Mouse (Mus musculus): ENCODE data around the gene Gpr162.

Gene Gpr162

DNA sequence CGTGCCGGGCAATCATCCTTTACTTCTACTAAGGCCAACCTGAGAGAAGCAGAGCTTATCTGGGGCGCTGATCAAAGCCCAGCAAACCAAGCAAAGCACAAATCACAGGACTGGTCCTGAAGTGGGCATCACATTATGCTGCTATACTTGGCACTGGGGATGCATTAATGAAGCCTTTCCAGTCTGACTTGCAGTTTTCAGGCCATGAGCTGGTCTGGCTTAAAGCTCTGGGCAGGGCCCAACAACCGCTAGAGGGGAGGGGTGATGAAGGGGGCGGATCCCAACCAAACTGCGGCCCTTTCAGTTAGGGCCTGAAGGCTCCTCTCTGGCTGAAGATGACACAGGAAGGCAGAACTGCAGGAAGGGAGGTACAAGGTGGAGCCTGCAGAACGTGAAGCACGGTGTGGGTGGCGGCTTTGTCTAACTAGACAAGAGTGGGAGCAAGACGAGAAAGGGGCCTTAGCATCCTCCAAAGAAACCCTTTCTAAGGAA lies 35.6 kb downstream of the Gpr162 start:
- Histone ChIP-seq H3K27me3 (ENCODE audit: insufficient read depth, low read length) (no peaks in the 10 kb centered on the region), H3K4me3 (replicated peaks; ENCODE audit: low read length) (peak overlapping the region; percentile 98), H3K9me3 (ENCODE audit: low read length) (no peaks in the 10 kb centered on the region), H3K36me3 (ENCODE audit: insufficient read depth, low read length) (peaks cover 66% of the 10 kb centered on the region), H3K4me1 (replicated peaks; ENCODE audit: low read depth, low read length) (peaks cover 47% of the 10 kb centered on the region)
- no peak for TF ChIP-seq CTCF (conservative IDR thresholded peaks at IDR 0.05; ENCODE audit: low read length)
- TF ChIP-seq NANOG (IDR thresholded peaks at IDR 0.05; ENCODE audit: borderline replicate concordance, low read length): no peak
- TF ChIP-seq POU5F1 (IDR thresholded peaks at IDR 0.05; ENCODE audit: borderline replicate concordance, low read length): no peak

DNA sequence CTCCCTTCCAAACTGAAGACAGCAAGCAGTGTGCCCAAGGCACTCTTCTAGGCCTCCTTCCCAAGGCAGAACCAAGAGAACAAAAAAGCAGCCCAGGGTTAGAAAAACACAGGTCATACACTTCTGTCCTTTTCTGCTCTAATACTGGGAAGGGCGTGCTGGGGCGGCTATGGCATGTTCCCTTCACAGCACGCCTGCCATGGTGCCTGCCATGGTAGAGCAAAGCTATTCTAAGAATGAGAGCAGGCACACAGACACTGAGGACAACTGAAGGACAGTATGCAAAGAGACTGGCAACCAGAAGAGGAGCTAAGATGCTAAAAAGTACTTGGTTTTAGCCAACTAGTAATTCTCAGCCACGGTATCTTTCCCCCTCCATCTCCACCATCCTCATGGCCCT lies 41.7 kb downstream of the Gpr162 start:
- no peak overlapping the region for H3K4me3 ChIP-seq (replicated peaks; ENCODE audit: low read length)
- H3K4me1 ChIP-seq (replicated peaks; ENCODE audit: low read depth, low read length): peaks cover 21% of the 10 kb centered on the region
- H3K36me3 ChIP-seq (ENCODE audit: insufficient read depth, low read length): peaks cover 100% of the 10 kb centered on the region
- H3K9me3 ChIP-seq (ENCODE audit: low read length): no peaks in the 10 kb centered on the region
- H3K27me3 ChIP-seq (ENCODE audit: insufficient read depth, low read length): no peaks in the 10 kb centered on the region
- TF ChIP-seq CTCF (conservative IDR thresholded peaks at IDR 0.05; ENCODE audit: low read length): no peak
- no peak for TF ChIP-seq POU5F1 (IDR thresholded peaks at IDR 0.05; ENCODE audit: borderline replicate concordance, low read length)
- TF ChIP-seq NANOG (IDR thresholded peaks at IDR 0.05; ENCODE audit: borderline replicate concordance, low read length): no peak

DNA sequence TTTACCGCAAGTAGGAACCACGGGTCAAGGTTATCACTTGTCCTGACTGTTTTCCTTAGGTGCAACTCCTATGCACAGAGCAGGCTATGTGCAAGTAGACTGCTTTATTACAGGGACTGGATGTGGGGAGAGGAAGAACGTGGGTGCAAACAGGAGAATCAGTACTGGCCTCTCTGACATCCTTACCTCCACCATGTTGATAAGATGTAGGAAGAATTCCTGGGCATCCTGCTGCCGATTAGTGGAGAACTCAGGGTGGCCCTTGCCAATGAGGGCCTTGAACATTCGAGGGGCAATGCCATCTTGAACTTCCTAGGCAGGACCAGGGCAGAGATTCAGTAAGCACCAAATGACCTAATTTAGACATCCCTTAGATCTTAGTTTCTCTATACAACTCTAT lies 42.9 kb downstream of the Gpr162 start:
- Histone ChIP-seq H3K4me1 (replicated peaks; ENCODE audit: low read depth, low read length) (peaks cover 16% of the 10 kb centered on the region), H3K27me3 (ENCODE audit: insufficient read depth, low read length) (no peaks in the 10 kb centered on the region), H3K4me3 (replicated peaks; ENCODE audit: low read length) (no peak overlapping the region), H3K36me3 (ENCODE audit: insufficient read depth, low read length) (peaks cover 100% of the 10 kb centered on the region), H3K9me3 (ENCODE audit: low read length) (no peaks in the 10 kb centered on the region)
- TF ChIP-seq CTCF (conservative IDR thresholded peaks at IDR 0.05; ENCODE audit: low read length) (no peak), POU5F1 (IDR thresholded peaks at IDR 0.05; ENCODE audit: borderline replicate concordance, low read length) (no peak), NANOG (IDR thresholded peaks at IDR 0.05; ENCODE audit: borderline replicate concordance, low read length) (no peak)

DNA sequence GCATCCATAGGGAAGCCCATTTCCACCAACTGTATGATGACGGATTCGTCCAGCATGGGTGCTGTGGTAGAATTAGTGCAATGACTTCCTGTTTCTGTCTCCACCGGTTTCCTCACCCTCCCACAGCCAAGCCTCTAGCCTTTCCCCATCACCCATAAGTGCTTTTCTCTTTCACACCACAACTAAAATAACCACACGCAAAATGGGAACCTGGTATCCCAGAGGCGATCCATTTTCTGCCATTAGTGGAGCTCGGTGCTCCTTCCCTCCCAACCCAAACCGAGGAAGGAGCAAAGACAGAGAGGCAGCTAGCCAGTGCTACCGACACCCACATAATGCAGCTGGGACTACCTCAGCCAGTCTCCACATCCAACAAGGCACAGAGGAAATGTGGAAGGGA lies 45.8 kb downstream of the Gpr162 start:
- Histone ChIP-seq H3K36me3 (ENCODE audit: insufficient read depth, low read length) (peaks cover 85% of the 10 kb centered on the region), H3K9me3 (ENCODE audit: low read length) (no peaks in the 10 kb centered on the region), H3K4me1 (replicated peaks; ENCODE audit: low read depth, low read length) (peaks cover 33% of the 10 kb centered on the region), H3K27me3 (ENCODE audit: insufficient read depth, low read length) (no peaks in the 10 kb centered on the region), H3K4me3 (replicated peaks; ENCODE audit: low read length) (no peak overlapping the region)
- no peak for TF ChIP-seq NANOG (IDR thresholded peaks at IDR 0.05; ENCODE audit: borderline replicate concordance, low read length)
- TF ChIP-seq CTCF (conservative IDR thresholded peaks at IDR 0.05; ENCODE audit: low read length): no peak
- TF ChIP-seq POU5F1 (IDR thresholded peaks at IDR 0.05; ENCODE audit: borderline replicate concordance, low read length): no peak

DNA sequence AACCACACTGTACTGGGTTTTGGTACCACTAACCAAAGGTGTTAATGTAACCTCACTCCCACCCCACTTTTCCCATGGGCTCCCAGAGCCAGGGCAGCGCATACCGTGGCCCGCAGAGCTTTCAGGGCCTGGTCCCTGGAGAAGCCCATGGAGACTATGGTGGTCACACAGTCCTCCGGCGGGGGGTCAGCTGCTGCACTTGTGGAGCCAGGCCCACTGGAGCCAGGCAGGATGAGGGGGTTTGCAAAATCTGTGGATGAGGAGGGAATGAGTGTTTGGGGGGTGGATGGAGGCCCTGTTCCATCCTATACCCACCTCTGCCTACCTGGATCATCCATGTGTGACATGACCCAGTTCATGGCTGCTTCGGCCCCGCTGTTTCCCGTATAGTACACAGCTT lies 46.2 kb downstream of the Gpr162 start:
- no peaks in the 10 kb centered on the region for H3K27me3 ChIP-seq (ENCODE audit: insufficient read depth, low read length)
- H3K4me1 ChIP-seq (replicated peaks; ENCODE audit: low read depth, low read length): peaks cover 37% of the 10 kb centered on the region
- H3K4me3 ChIP-seq (replicated peaks; ENCODE audit: low read length): no peak overlapping the region
- no peaks in the 10 kb centered on the region for H3K9me3 ChIP-seq (ENCODE audit: low read length)
- TF ChIP-seq CTCF (conservative IDR thresholded peaks at IDR 0.05; ENCODE audit: low read length): no peak
- no peak for TF ChIP-seq POU5F1 (IDR thresholded peaks at IDR 0.05; ENCODE audit: borderline replicate concordance, low read length)
- TF ChIP-seq NANOG (IDR thresholded peaks at IDR 0.05; ENCODE audit: borderline replicate concordance, low read length): no peak
- H3K36me3 ChIP-seq (ENCODE audit: insufficient read depth, low read length): peaks cover 85% of the 10 kb centered on the region

DNA sequence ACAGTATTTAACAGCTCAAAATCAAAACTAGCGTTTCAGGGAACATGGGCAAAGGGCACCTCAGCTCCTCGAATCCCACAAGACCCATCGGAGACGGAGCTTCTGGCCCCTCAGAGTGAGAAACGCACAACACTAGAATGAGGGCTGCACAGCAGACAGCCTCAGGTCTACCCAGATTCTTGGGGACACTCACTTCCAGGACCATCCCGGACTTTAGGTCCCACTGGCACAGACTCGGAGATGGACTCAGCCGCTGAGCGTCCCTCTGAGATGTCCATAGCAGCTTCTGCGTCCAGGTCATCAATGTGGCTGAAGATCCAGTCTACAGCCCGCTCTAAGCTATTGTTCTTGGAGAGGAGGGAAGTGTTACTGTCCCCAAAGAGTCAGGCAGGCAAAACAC lies 46.7 kb downstream of the Gpr162 start:
- Histone ChIP-seq H3K9me3 (ENCODE audit: low read length) (no peaks in the 10 kb centered on the region), H3K4me3 (replicated peaks; ENCODE audit: low read length) (no peak overlapping the region), H3K27me3 (ENCODE audit: insufficient read depth, low read length) (no peaks in the 10 kb centered on the region)

DNA sequence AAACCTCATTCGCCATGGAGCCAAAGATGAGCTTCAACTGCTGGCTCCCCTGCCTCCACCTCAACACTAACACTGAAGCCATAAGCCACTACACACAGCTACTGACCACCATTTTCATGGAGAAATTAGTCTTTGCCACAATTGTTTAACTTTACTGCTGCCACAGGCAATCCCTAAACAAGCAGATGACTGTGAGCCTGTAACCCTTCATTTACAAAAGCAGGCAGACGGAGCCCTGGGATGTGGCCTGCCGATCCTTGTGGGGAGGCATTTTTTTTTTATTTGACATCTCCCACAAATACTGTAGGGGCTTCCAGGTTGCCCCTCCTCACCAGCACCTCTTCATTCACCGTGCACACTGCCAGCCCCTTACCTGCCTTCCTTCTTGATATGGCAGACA lies 47.2 kb downstream of the Gpr162 start:
- peaks cover 47% of the 10 kb centered on the region for H3K4me1 ChIP-seq (replicated peaks; ENCODE audit: low read depth, low read length)
- H3K4me3 ChIP-seq (replicated peaks; ENCODE audit: low read length): no peak overlapping the region
- H3K36me3 ChIP-seq (ENCODE audit: insufficient read depth, low read length): peaks cover 85% of the 10 kb centered on the region
- H3K9me3 ChIP-seq (ENCODE audit: low read length): no peaks in the 10 kb centered on the region
- H3K27me3 ChIP-seq (ENCODE audit: insufficient read depth, low read length): no peaks in the 10 kb centered on the region
- TF ChIP-seq CTCF (conservative IDR thresholded peaks at IDR 0.05; ENCODE audit: low read length): no peak
- no peak for TF ChIP-seq POU5F1 (IDR thresholded peaks at IDR 0.05; ENCODE audit: borderline replicate concordance, low read length)
- TF ChIP-seq NANOG (IDR thresholded peaks at IDR 0.05; ENCODE audit: borderline replicate concordance, low read length): no peak

More for the DNA sequence above, 46.7 kb downstream of the Gpr162 start:
- H3K4me1 ChIP-seq (replicated peaks; ENCODE audit: low read depth, low read length): peaks cover 42% of the 10 kb centered on the region
- H3K36me3 ChIP-seq (ENCODE audit: insufficient read depth, low read length): peaks cover 85% of the 10 kb centered on the region
- no peak for TF ChIP-seq CTCF (conservative IDR thresholded peaks at IDR 0.05; ENCODE audit: low read length)
- no peak for TF ChIP-seq POU5F1 (IDR thresholded peaks at IDR 0.05; ENCODE audit: borderline replicate concordance, low read length)
- no peak for TF ChIP-seq NANOG (IDR thresholded peaks at IDR 0.05; ENCODE audit: borderline replicate concordance, low read length)

DNA sequence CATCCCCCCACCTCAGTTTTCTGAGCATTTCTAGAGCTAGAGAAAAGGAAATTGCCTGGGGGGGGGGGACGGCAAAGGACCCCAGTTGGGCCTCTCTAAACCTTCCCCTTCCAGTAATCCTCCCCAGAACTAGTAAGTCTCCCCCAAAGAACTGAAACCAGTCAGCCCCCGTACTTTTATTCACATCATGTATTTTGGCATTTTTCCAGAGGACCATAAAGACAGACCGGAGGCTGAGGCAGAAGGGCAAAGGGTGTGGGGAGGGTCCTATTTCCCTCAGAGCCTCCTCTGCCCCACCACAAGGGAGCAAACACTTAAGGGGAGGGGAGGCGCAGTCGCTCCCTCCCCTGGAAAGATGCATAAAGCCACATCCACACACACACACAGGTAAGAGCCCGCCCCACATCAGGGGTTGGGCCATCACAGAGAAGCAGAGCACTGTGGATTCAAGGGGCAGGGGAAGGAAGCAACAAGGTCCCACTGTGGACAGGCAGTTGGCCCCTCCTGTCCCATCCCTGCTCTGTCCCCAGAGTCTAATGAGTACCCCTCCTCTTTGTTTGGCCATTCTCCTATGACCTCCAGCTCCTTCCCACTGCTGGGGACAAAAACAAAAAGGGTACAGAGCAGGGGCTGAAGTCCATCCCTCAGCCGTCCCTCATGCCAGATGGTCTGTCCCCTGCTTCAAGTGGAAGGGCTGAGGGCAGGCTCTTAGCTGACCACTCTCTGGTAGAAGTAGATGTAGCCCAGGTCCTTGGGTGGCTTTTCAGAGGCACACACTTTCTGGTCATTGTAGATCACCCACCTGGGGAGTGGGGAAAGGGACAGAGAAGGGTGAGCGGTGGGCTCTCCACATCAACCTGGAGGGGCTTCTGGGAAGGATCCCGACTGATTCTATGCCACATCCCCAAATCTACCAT lies 48.7 kb downstream of the Gpr162 start:
- no peak for TF ChIP-seq POU5F1 (IDR thresholded peaks at IDR 0.05; ENCODE audit: borderline replicate concordance, low read length)
- TF ChIP-seq NANOG (IDR thresholded peaks at IDR 0.05; ENCODE audit: borderline replicate concordance, low read length): no peak
- TF ChIP-seq CTCF (conservative IDR thresholded peaks at IDR 0.05; ENCODE audit: low read length): no peak
- H3K36me3 ChIP-seq (ENCODE audit: insufficient read depth, low read length): peaks cover 85% of the 10 kb centered on the region
- H3K9me3 ChIP-seq (ENCODE audit: low read length): no peaks in the 10 kb centered on the region

More for the DNA sequence above, 48.7 kb downstream of the Gpr162 start:
- Histone ChIP-seq H3K27me3 (ENCODE audit: insufficient read depth, low read length) (no peaks in the 10 kb centered on the region), H3K4me1 (replicated peaks; ENCODE audit: low read depth, low read length) (peaks cover 62% of the 10 kb centered on the region), H3K4me3 (replicated peaks; ENCODE audit: low read length) (peak overlapping the region; percentile 87; the same call in 1 of the 2 replicates)

Measured in E14TG2a.4 (cell line).